Mouse (Mus musculus): ENCODE measurements at regions not wholly inside any gene's neighbourhood (a gene's known extent, or its start where the extent isn't known, plus 50 kb on each side); places are given as distances from the start of the nearest gene placed in this dataset.

GRCm38 (mm10) chr3:21982991-21983390 lies 93.5 kb upstream of the Tbl1xr1 start:
- no peak for TF ChIP-seq CTCF (IDR thresholded peaks at IDR 0.05; ENCODE audit: borderline replicate concordance, insufficient read depth, low read length)
- TF ChIP-seq POLR2A (IDR thresholded peaks at IDR 0.05; ENCODE audit: low read depth, low read length) = no peak

Data from embryonic fibroblast, embryonic 13.5 days (primary cell).